Mouse (Mus musculus) small intestine, adult 2 months (tissue): ENCODE data around the gene Sema4d. TPM values are rescaled to one million over a fixed set of nuclear protein-coding genes. Genes with fewer than 3 reads are reported as not detected.

Source experiments
- H3K27ac ChIP-seq: fragments of 200-500 bp; 2 replicates; pipeline ENCODE4 v1.5.1; 2012; ENCODE audit warnings: low read depth, low read length, control low read depth, inconsistent platforms; ENCODE audit not compliant: insufficient read depth
- H3K27me3 ChIP-seq: fragments of 200-500 bp; 2 replicates; pipeline ENCODE4 v1.6.1; 2012; ENCODE audit warnings: mild to moderate bottlenecking, moderate library complexity, low read length, inconsistent platforms; ENCODE audit not compliant: control insufficient read depth, insufficient read depth
- H3K36me3 ChIP-seq: fragments of 200-500 bp; 2 replicates; pipeline ENCODE4 v1.6.1; 2012; ENCODE audit warnings: mild to moderate bottlenecking, low read length, control low read depth, inconsistent platforms; ENCODE audit not compliant: control insufficient read depth, insufficient read depth
- H3K4me1 ChIP-seq: fragments of 200-500 bp; 2 replicates; pipeline ENCODE4 v1.6.1; 2012; ENCODE audit warnings: low read length, inconsistent platforms, mixed read lengths; ENCODE audit not compliant: control insufficient read depth, insufficient read depth, insufficient read length
- H3K4me3 ChIP-seq: fragments of 200-500 bp; 2 replicates; pipeline ENCODE4 v1.5.1; 2012; ENCODE audit warnings: low read depth, mild to moderate bottlenecking, control low read depth, inconsistent platforms, low read length, moderate library complexity
- CTCF ChIP-seq: fragments of 200-500 bp; IDR thresholded peaks from 2 replicates; pipeline ENCODE4 v1.5.1; 2012; ENCODE audit warnings: low read depth, mild to moderate bottlenecking, control low read depth, inconsistent platforms, low read length, moderate library complexity, mixed read lengths; ENCODE audit not compliant: insufficient replicate concordance, insufficient read length; ENCODE audit errors: extremely low read depth
- POLR2A ChIP-seq: fragments of 200-500 bp; IDR thresholded peaks from 2 replicates; pipeline ENCODE4 v1.6.1; 2012; ENCODE audit warnings: low read depth, mild to moderate bottlenecking, control low read depth, inconsistent platforms, low read length, moderate library complexity
- WGBS: fragments of 180-500 bp; shearing (Covaris S2); methylation state at CpG from one replicate; pipeline ENCODE4 v1.1.7; 2018; 5-methylcytosine and 5-hydroxymethylcytosine counted together
- polyA plus RNA-seq: library from polyadenylated mRNA; depleted of rRNA; stranded (reverse); fragments of >200 nt; gene quantifications from 2 replicates; pipeline ENCODE4 v1.2.3, GENCODE M21; 2012

Sema4d gene
- polyA plus RNA-seq, 1 experiment: 15.1 TPM

GRCm38 (mm10) chr13:51723114-51723513 is 70.4 kb downstream of the Sema4d start:
- H3K27ac ChIP-seq: no peak overlapping the region
- no peak overlapping the region for H3K4me3 ChIP-seq
- 78% methylated on average over 5 of the region's 5 CpGs for WGBS
- peaks cover 4% of the 10 kb centered on the region for H3K36me3 ChIP-seq
- TF ChIP-seq CTCF (no peak), POLR2A (no peak)
- no peaks in the 10 kb centered on the region for H3K4me1 ChIP-seq
- no peaks in the 10 kb centered on the region for H3K27me3 ChIP-seq

- Histone ChIP-seq H3K27me3 (no peaks in the 10 kb centered on the region), H3K27ac (no peak overlapping the region), H3K4me1 (no peaks in the 10 kb centered on the region), H3K4me3 (no peak overlapping the region), H3K36me3 (peaks cover 4% of the 10 kb centered on the region)
- TF ChIP-seq CTCF (no peak), POLR2A (no peak)
- 86% methylated on average over 4 of the region's 4 CpGs for WGBS
Measured at GRCm38 (mm10) chr13:51720556-51720955, 73.0 kb downstream of the Sema4d start.

- H3K27me3 ChIP-seq: no peaks in the 10 kb centered on the region
- H3K27ac ChIP-seq: no peak overlapping the region
- no peak overlapping the region for H3K4me3 ChIP-seq
- TF ChIP-seq CTCF: no peak
- no peak for TF ChIP-seq POLR2A
- H3K36me3 ChIP-seq: peaks cover 4% of the 10 kb centered on the region
- no peaks in the 10 kb centered on the region for H3K4me1 ChIP-seq
- WGBS: 97% methylated on average over 3 of the region's 3 CpGs
Measured at GRCm38 (mm10) chr13:51719256-51719655, 74.3 kb downstream of the Sema4d start.

GRCm38 (mm10) chr13:51716350-51717263 is 76.9 kb downstream of the Sema4d start:
- no peak overlapping the region for H3K4me3 ChIP-seq
- no peak overlapping the region for H3K27ac ChIP-seq
- H3K36me3 ChIP-seq: peaks cover 8% of the 10 kb centered on the region; the same call in 1 of the 2 replicates
- no peaks in the 10 kb centered on the region for H3K27me3 ChIP-seq
- no peak for TF ChIP-seq CTCF
- TF ChIP-seq POLR2A: no peak
- WGBS: 71% methylated on average over 8 of the region's 8 CpGs
- H3K4me1 ChIP-seq: no peaks in the 10 kb centered on the region

GRCm38 (mm10) chr13:51712022-51712421 is 81.5 kb downstream of the Sema4d start:
- H3K27me3 ChIP-seq: no peaks in the 10 kb centered on the region
- H3K27ac ChIP-seq: no peak overlapping the region
- H3K4me3 ChIP-seq: no peak overlapping the region
- no peaks in the 10 kb centered on the region for H3K4me1 ChIP-seq
- H3K36me3 ChIP-seq: peaks cover 12% of the 10 kb centered on the region
- TF ChIP-seq POLR2A (no peak), CTCF (no peak)
- WGBS: 95% methylated on average over 8 of the region's 8 CpGs

- H3K27me3 ChIP-seq: no peaks in the 10 kb centered on the region
- TF ChIP-seq CTCF: no peak
- TF ChIP-seq POLR2A: no peak
- H3K4me1 ChIP-seq: no peaks in the 10 kb centered on the region
- H3K27ac ChIP-seq: no peak overlapping the region
- peaks cover 12% of the 10 kb centered on the region for H3K36me3 ChIP-seq
- 56% methylated on average over 7 of the region's 7 CpGs for WGBS
- no peak overlapping the region for H3K4me3 ChIP-seq
Measured at GRCm38 (mm10) chr13:51710738-51711137, 82.8 kb downstream of the Sema4d start.

- H3K36me3 ChIP-seq: peaks cover 12% of the 10 kb centered on the region
- TF ChIP-seq POLR2A: no peak
- TF ChIP-seq CTCF: no peak
- H3K4me1 ChIP-seq: no peaks in the 10 kb centered on the region
- 74% methylated on average over 22 of the region's 22 CpGs for WGBS
- no peaks in the 10 kb centered on the region for H3K27me3 ChIP-seq
- H3K4me3 ChIP-seq: no peak overlapping the region
- H3K27ac ChIP-seq: no peak overlapping the region
Measured at GRCm38 (mm10) chr13:51705882-51706854, 87.4 kb downstream of the Sema4d start.
